Mouse (Mus musculus): ENCODE measurements around the gene Cacna1i. TPM values are rescaled to one million over a fixed set of nuclear protein-coding genes. Genes with fewer than 3 reads are reported as not detected.

Gene Cacna1i
- polyA plus RNA-seq, 1 experiment from 2014 or later = not detected

DNA sequence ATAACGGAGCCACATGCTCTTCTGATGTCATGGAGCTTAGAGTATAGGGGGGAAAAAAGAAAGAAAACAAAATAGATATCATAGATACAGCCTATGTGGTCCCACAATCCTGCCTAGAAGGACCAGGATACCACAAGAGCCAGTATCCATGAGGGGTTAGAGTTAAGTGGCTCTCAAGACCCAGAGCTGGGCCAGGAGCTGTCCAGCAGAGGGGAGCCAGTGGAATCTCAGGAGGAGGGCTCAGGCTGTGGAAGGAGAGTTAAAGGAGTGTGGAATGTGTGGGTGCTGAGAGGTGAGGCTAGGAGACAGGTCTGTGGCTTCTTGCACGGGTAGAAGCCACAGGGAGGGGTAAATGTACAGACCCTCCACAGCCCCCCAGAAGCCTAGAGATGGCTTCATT is 38.2 kb downstream of the Cacna1i start:
- no peaks in the 10 kb centered on the region for H3K36me3 ChIP-seq
- DNase-seq (ENCODE audit: low spot score) = no peak
- WGBS = 55% methylated on average over 2 of the region's 2 CpGs
- no peak overlapping the region for H3K27ac ChIP-seq
- H3K27me3 ChIP-seq (ENCODE audit: insufficient read depth, poor library complexity, severe bottlenecking) = peaks cover 56% of the 10 kb centered on the region
- no peaks in the 10 kb centered on the region for H3K9me3 ChIP-seq
- peaks cover 4% of the 10 kb centered on the region; the same call in 1 of the 2 replicates for H3K4me1 ChIP-seq
- no peak overlapping the region for H3K4me3 ChIP-seq

DNA sequence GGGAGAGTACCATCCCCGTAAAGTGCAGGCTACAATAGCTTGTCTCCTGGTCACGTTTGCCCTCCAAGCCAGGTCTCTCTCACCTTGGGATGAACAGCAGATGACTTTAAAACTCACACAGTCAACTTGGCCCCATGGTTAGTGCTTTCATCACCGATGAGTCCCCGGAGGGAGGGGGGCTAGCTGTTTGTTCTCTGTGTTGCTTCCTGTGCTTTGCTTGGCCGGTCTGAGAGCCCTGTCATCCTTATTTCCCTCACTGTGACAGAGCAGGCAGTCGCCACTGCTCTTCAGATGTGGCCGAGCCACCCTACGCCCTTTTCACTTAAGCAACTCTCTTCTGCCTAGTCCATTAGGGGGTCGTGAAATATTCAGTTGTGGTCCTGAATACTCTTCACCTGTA is 38.7 kb downstream of the Cacna1i start:
- no peak for DNase-seq (ENCODE audit: low spot score)
- no peaks in the 10 kb centered on the region for H3K9me3 ChIP-seq
- peaks cover 4% of the 10 kb centered on the region; the same call in 1 of the 2 replicates for H3K4me1 ChIP-seq
- no peak overlapping the region for H3K4me3 ChIP-seq
- H3K27ac ChIP-seq = no peak overlapping the region
- peaks cover 55% of the 10 kb centered on the region for H3K27me3 ChIP-seq (ENCODE audit: insufficient read depth, poor library complexity, severe bottlenecking)
- 74% methylated on average over 9 of the region's 9 CpGs for WGBS
- no peaks in the 10 kb centered on the region for H3K36me3 ChIP-seq

DNA sequence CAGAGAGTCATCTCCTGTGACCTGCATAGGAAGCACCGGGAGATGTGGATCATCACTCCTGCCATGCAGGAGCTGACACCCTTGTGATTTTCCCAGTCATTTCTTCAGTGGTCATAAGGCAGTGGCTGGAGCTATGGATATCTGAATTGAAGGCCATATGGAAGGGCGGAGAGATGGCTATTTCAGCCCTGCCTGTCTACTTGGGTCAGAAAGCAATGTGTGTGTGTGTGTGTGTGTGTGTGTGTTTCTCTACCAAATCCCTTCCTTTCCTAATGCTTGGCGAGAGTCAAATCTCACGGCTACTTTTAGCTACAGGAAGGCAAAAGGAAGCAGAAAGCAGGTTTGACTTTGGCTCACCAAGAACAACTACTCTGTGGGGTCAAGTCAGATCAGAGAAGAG is 39.9 kb downstream of the Cacna1i start:
- Histone ChIP-seq H3K4me1 (peaks cover 4% of the 10 kb centered on the region; the same call in 1 of the 2 replicates), H3K27ac (no peak overlapping the region), H3K36me3 (no peaks in the 10 kb centered on the region), H3K27me3 (ENCODE audit: insufficient read depth, poor library complexity, severe bottlenecking) (peaks cover 61% of the 10 kb centered on the region), H3K4me3 (no peak overlapping the region), H3K9me3 (no peaks in the 10 kb centered on the region)
- no peak for DNase-seq (ENCODE audit: low spot score)
- WGBS = 73% methylated on average over 4 of the region's 4 CpGs

DNA sequence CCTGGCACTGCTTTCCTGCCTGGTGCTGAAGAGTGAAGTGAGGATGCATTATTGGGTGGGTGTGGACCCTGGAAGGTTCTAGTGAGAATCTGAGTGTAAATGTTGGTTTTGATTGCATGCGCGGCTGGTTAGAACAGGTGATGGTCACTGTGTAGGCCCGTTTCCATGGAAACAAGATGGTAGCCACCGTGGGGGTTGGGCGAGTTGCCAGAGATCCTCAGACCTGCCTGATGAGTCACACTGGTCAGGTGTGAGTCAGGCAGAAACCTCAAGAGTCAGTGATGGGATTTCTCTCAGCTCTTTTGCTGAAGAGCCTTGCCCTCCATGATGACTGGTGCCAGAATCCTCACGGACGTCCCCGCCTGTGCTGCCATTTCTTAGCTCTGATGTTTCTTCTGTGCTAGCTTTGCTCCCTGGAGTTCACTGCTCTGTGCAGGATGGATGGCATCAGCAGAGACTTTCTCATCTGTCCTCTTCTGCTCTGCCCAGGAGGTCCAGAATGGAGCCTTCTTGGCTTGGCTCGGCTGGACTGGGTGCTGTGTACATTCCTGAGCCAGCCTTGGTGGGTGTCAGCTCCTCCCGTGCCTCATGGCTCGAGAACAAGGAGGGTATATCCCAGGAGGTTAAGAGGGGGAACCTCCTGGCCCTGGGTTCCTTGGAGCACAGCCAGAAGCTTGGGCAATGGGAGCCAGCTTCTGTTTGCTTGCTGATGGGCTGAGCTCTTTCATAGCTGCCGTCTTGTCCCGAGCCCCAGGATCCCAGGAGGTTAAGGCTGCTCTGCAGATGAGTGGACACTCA is 40.9 kb downstream of the Cacna1i start:
- H3K4me1 ChIP-seq = peaks cover 4% of the 10 kb centered on the region; the same call in 1 of the 2 replicates
- no peak overlapping the region for H3K4me3 ChIP-seq
- no peaks in the 10 kb centered on the region for H3K9me3 ChIP-seq
- H3K27me3 ChIP-seq (ENCODE audit: insufficient read depth, poor library complexity, severe bottlenecking) = peaks cover 62% of the 10 kb centered on the region
- no peaks in the 10 kb centered on the region for H3K36me3 ChIP-seq
- no peak for DNase-seq (ENCODE audit: low spot score)
- H3K27ac ChIP-seq = no peak overlapping the region
- WGBS = 82% methylated on average over 13 of the region's 13 CpGs

- 54% methylated on average over 3 of the region's 3 CpGs for WGBS
- H3K27me3 ChIP-seq (ENCODE audit: insufficient read depth, poor library complexity, severe bottlenecking) = peaks cover 59% of the 10 kb centered on the region
- no peak overlapping the region for H3K27ac ChIP-seq
- DNase-seq (ENCODE audit: low spot score) = no peak
- H3K9me3 ChIP-seq = no peaks in the 10 kb centered on the region
- H3K36me3 ChIP-seq = no peaks in the 10 kb centered on the region
- H3K4me1 ChIP-seq = peaks cover 2% of the 10 kb centered on the region; the same call in 1 of the 2 replicates
- H3K4me3 ChIP-seq = no peak overlapping the region
Observed at GRCm38 (mm10) chr15:80330276-80330675, 43.2 kb downstream of the Cacna1i start.

DNA sequence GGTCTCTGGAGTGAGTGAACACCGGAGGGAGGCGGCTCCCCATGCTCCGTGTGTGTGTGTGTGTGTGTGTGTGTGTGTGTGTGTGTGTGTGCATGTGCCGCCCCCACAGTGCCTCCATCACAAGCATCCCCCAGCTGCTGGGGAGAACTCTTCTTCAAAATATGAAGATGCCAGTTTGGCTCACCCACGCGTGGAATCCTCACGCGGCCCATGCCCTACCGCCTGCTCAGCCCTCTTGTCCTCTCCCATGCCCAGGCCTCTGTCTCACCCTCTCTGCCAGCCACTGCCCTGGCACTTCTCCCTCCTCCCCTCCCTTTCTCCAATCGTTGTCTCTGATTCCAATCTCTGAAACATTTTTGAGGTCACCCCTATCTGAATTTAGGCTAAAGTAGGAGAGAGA is 47.7 kb downstream of the Cacna1i start:
- Histone ChIP-seq H3K27me3 (ENCODE audit: insufficient read depth, poor library complexity, severe bottlenecking) (peaks cover 61% of the 10 kb centered on the region), H3K4me1 (no peaks in the 10 kb centered on the region), H3K4me3 (no peak overlapping the region), H3K27ac (no peak overlapping the region), H3K36me3 (no peaks in the 10 kb centered on the region), H3K9me3 (no peaks in the 10 kb centered on the region)
- 81% methylated on average over 10 of the region's 10 CpGs for WGBS
- DNase-seq (ENCODE audit: low spot score) = no peak

GRCm38 (mm10) chr15:80335196-80335595 is 48.2 kb downstream of the Cacna1i start:
- H3K9me3 ChIP-seq = no peaks in the 10 kb centered on the region
- no peaks in the 10 kb centered on the region for H3K36me3 ChIP-seq
- no peak overlapping the region for H3K27ac ChIP-seq
- DNase-seq (ENCODE audit: low spot score) = no peak
- H3K4me3 ChIP-seq = no peak overlapping the region
- H3K4me1 ChIP-seq = no peaks in the 10 kb centered on the region
- H3K27me3 ChIP-seq (ENCODE audit: insufficient read depth, poor library complexity, severe bottlenecking) = peaks cover 59% of the 10 kb centered on the region
- WGBS = 54% methylated on average over 7 of the region's 7 CpGs

DNA sequence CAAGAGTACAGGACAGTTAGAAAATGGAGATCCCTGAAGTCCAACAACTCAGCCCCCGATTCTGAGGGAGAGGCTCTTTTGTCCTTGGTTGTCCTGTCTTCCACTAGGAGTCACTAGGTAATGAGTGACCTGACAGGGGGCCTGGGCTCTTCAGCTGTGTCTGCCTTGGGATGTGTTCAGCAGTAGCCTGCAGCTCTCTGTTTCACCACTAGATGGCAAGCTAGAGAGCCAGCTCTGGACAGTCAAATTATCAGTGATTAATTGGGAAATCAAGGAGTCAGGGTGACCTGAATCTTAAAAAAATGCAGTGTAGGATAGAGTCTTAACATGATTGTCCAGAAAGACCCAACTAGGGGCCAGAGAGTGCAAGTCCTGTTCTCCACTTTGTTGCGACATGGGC is 53.3 kb downstream of the Cacna1i start:
- H3K27me3 ChIP-seq (ENCODE audit: insufficient read depth, poor library complexity, severe bottlenecking) = peaks cover 36% of the 10 kb centered on the region
- H3K27ac ChIP-seq = no peak overlapping the region
- H3K9me3 ChIP-seq = no peaks in the 10 kb centered on the region
- 78% methylated on average over 2 of the region's 2 CpGs for WGBS
- DNase-seq (ENCODE audit: low spot score) = no peak
- peaks cover 12% of the 10 kb centered on the region for H3K4me1 ChIP-seq
- no peaks in the 10 kb centered on the region for H3K36me3 ChIP-seq
- H3K4me3 ChIP-seq = no peak overlapping the region

DNA sequence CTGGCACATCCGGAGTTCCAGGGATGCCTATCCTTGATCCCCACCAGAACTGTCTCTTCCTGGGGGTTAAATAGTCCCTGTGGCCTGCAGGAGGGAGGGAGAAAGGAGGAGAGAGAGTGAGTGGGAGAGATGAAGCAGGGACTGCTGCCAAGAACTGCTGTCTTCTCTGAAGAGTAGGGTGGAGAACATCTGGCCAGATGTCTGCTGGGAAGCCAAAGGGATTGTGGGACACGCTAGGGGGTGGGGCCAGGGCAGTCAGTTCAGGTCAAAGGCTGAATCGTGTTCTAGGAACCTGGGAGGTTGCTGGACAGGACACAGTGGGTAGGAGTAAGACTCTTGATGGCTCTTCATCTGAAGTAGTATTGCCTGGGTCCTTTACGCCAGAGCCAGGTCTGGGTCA is 55.4 kb downstream of the Cacna1i start:
- peaks cover 26% of the 10 kb centered on the region for H3K27me3 ChIP-seq (ENCODE audit: insufficient read depth, poor library complexity, severe bottlenecking)
- no peak overlapping the region for H3K27ac ChIP-seq
- H3K4me3 ChIP-seq = no peak overlapping the region
- 73% methylated on average over 4 of the region's 4 CpGs for WGBS
- H3K36me3 ChIP-seq = no peaks in the 10 kb centered on the region
- peaks cover 12% of the 10 kb centered on the region for H3K4me1 ChIP-seq
- H3K9me3 ChIP-seq = no peaks in the 10 kb centered on the region
- no peak for DNase-seq (ENCODE audit: low spot score)

DNA sequence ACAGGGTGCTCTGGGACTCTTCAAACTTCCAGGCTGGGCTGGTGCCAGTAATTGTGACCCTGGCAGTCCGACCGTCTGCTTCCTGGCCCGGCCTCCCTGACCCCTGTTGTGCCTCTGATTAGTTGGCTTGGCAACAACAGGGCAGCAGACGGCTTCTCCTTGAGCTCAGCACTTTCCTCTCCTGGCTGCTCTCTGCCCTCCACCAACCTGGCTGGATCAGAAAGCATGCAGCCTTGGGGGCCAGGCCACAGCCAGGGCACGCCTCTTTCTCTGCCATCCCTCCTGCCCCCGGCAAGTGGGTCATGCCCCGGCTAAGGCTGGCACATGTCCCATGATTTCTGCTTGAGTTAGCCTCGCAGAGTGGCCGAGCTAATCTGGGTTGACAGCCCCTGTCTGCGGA is 56.0 kb downstream of the Cacna1i start:
- WGBS = 35% methylated on average over 10 of the region's 10 CpGs
- no peaks in the 10 kb centered on the region for H3K9me3 ChIP-seq
- peak overlapping the region; percentile 18; the same call in 1 of the 2 replicates for H3K27ac ChIP-seq
- H3K4me3 ChIP-seq = no peak overlapping the region
- peaks cover 24% of the 10 kb centered on the region for H3K27me3 ChIP-seq (ENCODE audit: insufficient read depth, poor library complexity, severe bottlenecking)
- peaks cover 12% of the 10 kb centered on the region for H3K4me1 ChIP-seq
- no peak for DNase-seq (ENCODE audit: low spot score)
- no peaks in the 10 kb centered on the region for H3K36me3 ChIP-seq

DNA sequence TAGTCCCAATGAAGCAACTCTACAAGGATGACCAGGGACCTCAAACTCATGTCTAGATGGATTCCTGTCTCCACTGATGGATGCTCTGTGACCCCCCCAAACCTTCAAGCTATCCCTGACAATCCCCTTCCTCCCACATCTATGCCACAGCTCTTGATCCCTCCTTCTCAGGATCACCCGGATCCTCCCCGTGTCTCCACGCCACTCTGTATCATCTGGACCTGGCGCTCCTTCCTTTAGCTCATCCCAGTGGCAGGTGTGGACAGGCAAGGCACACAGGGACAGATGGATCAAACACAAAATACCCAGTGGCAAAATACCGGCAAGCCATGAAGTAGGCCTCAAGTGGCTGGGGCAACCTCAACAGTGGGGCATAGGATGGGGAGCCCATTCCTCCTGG is 56.7 kb downstream of the Cacna1i start:
- H3K9me3 ChIP-seq = no peaks in the 10 kb centered on the region
- peaks cover 27% of the 10 kb centered on the region for H3K27me3 ChIP-seq (ENCODE audit: insufficient read depth, poor library complexity, severe bottlenecking)
- H3K27ac ChIP-seq = no peak overlapping the region
- WGBS = 92% methylated on average over 5 of the region's 5 CpGs
- no peaks in the 10 kb centered on the region for H3K36me3 ChIP-seq
- H3K4me1 ChIP-seq = peaks cover 12% of the 10 kb centered on the region
- no peak overlapping the region for H3K4me3 ChIP-seq
- DNase-seq (ENCODE audit: low spot score) = no peak

GRCm38 (mm10) chr15:80346510-80346909 is 59.5 kb downstream of the Cacna1i start:
- H3K36me3 ChIP-seq = no peaks in the 10 kb centered on the region
- H3K27ac ChIP-seq = no peak overlapping the region
- H3K4me3 ChIP-seq = no peak overlapping the region
- H3K9me3 ChIP-seq = no peaks in the 10 kb centered on the region
- 81% methylated on average over 7 of the region's 7 CpGs for WGBS
- H3K4me1 ChIP-seq = peaks cover 19% of the 10 kb centered on the region
- peaks cover 36% of the 10 kb centered on the region for H3K27me3 ChIP-seq (ENCODE audit: insufficient read depth, poor library complexity, severe bottlenecking)
- no peak for DNase-seq (ENCODE audit: low spot score)

DNA sequence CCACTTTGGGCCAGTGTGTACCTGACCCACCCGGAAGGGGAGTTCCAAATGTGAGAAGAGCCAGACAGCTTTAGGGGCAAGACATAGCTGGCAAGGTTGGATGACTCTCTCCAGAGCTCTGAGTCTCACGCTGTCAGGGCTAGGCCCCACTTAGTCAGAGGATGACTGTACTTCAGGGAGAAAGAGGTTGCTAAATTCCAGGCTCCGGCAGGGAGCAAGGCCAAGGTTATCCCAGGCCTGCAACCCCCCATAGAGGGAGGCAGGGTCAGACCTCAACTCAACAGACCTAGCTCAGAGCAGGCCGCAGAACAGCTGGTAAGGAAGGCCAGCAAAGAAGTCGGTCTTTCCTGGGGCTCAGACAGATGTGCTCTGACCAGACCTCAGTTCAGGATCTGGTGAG is 63.4 kb downstream of the Cacna1i start:
- Histone ChIP-seq H3K4me3 (no peak overlapping the region), H3K4me1 (0 out of 2 replicates have a peak, but pooled peaks cover 7% of the 10 kb centered on the region), H3K27ac (no peak overlapping the region), H3K27me3 (ENCODE audit: insufficient read depth, poor library complexity, severe bottlenecking) (peaks cover 29% of the 10 kb centered on the region; the same call in 1 of the 2 replicates), H3K36me3 (no peaks in the 10 kb centered on the region), H3K9me3 (no peaks in the 10 kb centered on the region)
- 45% methylated on average over 5 of the region's 5 CpGs for WGBS
- no peak for DNase-seq (ENCODE audit: low spot score)

All from heart, embryonic 10.5 days (tissue).